Mouse (Mus musculus): Measurements from ENCODE around the gene Cers3. TPM values are rescaled to one million over a fixed set of nuclear protein-coding genes. Genes with fewer than 3 reads are reported as not detected.

Cers3 gene
- total RNA-seq (2021): 0.11 and 0.15 TPM in 2 replicates
- long read RNA-seq, experiment 1: 0 reads
- long read RNA-seq, experiment 2: 0 reads

DNA sequence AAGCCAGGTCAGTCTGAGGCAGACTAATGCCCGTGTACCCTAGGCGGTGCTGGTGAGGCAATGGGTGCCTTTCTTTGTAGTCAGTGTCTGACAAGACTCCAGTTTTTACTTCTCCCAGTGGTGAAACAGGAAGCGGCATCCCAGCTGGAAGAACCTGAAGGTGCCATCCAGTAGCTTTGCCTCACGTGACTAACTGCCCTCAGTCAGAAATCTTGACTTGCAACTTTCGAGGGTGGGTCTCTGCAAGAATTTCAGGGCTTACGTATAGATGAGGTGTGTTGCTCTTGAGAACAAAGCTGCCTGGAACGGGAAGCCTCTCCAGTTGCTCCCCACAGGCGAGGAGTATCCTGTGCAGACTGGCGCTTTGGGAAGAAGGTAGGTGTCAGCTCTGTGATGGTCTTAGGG, at the start of gene Cers3:
Gene Cers3, plus strand, starts transcription at position 128 of the 405 bp plus-strand sequence.
- no peak for DNase-seq

DNA sequence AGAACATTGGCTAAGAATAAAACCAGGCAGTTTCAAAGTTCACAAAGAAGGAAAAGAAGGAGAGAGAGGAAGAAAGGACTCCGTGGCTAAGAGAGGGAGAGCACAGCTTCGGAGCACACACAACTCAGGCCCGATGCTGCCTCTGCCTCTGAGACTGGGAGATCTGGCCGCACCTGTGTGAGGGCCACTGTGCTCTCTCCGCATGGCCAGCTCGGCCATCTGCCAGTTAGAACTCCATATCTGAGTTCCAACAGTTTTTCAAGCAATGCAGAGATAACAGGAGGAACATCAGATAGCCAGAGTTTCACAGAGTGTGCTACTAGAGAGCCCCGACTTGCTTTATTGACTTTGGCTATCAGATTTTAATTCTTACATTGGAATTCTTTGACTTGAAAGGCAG, 48.8 kb upstream of the Cers3 start:
- no peak for DNase-seq

DNA sequence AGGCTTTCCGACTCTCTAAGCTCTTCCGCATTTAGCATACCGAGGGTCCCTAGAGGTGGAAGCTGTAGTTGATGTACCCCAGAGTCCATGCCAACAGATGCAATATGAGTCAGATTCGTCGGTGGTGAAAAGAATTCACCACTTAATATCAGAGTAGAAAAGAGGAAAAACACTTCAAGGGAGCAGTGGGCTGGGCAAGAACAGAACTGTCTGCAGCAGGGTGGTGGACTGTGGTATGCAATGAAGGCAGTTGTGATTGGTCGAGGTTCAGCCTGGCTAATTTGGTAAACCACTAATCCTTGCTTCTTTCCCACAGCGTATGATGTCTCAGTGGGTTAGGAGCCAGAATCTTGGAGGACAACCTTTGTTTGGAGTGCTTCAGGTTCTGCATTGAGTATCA, 40.6 kb upstream of the Cers3 start:
- no peak for DNase-seq

DNA sequence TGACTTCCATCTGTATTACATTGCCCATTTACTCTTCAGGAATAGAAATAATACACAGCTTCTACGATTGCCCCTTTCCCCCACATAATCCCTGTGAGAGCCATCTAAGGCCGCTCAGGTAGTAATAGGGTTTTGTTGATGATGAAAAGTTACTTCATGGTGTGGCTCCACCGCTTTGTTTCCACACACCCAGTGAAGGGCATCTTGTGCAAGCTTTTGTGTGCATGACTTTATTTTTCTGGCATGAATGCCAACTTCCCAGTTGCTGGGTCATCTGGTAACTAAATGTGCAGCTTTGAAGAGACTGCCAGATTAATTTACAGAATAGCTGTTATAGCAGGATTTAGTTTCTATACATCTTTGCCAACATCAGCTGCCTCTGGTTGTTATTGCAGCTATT, 38.7 kb upstream of the Cers3 start:
- peak; percentile 43 for DNase-seq

DNA sequence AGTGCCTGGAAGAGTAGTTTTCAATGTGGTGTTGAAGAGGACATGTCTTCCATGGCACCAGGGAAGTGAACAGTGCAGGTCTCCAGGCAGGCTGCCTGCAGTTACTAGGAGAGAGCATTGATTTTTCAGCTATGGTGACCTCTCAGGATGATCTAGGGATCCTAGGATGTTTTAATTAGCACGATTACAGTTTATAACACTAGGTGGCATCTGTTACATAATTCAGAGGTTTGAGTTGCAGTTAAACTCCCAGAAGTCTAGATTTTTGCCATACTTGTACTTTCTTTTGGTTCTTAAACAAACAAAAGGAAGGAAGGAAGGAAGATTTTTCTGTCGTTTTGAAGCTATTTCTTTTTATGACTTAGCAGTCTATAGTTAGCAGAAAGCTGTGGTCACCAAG, 32.1 kb upstream of the Cers3 start:
- no peak for DNase-seq

DNA sequence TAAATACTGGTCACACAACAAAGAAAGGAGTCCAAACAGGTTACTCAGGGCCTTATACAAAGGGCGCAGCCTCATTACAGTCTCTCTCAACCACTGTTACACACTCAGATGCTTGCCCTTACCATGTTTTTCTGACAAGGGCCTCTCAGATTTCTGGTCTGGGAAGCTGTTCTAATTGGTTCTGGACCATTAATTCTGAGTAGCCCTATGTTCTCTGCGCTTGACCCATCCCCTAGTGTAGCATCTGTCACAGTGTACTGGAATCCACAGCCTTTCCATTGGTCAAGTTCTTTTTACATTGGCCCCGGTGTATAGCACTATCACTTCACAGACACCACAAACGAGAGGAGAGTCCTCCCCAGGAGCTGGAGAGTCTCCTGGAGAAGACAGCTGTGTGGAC, 18.8 kb upstream of the Cers3 start:
- no peak for DNase-seq

DNA sequence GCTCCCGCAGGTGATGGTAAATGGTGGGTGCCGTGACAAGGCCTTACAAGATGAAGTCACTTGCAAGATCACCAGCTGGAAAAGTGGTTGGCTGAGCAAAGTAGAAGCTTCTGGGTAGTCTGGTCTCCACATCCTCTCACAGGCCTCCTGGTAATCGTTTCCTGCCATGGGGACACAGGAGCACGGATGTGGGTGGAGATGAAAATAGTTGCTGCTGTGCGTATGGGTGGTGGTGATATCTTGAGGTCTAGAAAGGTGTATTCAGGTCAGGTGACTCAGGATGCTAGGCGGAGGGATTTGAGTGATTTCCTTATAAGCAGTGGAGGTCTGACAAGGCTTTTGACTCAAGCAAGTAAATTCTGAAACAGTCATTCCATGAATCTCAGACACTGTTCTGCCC, 18.4 kb upstream of the Cers3 start:
- no peak for DNase-seq

DNA sequence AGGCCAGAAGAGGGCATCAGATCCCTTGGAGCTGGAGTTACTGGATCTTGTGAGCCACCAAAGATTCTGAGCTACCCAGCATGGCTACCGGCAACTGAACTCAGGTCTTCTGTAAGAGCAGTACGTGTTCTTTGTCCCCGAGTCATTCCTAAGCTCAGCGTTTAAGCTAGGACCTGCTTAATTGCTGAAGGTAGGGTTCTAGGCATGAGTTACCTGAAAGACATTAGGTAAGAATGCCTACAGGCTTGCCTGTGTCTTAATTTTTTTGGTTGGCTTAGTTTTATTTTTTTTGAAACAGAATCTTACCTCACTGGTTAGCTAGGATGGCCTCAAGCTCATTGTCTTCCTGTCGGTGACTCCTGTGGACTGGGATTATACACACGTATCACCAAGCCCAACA, 15.2 kb upstream of the Cers3 start:
- no peak for DNase-seq

DNA sequence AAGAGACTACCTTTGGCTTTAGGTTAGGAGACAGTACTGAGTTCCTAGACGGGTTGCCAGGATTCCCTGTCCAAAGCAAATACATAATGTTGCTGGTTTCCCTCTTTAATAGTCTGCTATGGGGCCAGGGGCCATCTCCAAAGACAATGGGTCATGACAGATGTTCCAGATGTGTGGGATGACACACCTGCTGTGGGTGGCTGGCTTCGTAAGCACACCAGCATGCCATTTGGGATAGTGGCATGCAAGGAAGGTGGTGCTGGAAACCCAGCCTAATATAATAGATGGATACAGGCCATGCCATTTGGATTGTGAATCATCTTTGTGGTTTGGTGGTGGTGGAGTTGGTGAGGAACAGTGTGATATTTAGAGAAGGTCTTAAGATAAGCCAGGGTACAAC, 14.1 kb upstream of the Cers3 start:
- no peak for DNase-seq

DNA sequence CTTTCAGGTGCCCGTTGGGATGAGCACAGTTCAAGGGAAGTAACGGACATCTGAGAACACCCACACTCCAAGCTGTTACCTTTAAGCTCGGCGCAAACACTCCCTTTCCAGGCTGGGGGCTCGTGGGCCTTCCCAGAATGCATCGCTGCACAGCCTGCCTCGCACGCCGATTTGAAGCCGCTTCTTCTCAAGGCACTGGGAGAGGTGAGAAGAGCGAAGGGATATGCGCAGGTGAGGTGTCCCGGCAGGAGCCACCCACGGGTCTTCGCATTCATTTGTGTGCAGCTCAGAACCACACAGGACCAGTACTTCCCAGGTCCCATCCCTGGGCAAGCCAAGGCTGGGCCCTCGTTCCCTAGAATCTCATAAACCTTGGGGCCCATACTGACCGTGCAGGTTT, 9.9 kb upstream of the Cers3 start:
- no peak for DNase-seq

DNA sequence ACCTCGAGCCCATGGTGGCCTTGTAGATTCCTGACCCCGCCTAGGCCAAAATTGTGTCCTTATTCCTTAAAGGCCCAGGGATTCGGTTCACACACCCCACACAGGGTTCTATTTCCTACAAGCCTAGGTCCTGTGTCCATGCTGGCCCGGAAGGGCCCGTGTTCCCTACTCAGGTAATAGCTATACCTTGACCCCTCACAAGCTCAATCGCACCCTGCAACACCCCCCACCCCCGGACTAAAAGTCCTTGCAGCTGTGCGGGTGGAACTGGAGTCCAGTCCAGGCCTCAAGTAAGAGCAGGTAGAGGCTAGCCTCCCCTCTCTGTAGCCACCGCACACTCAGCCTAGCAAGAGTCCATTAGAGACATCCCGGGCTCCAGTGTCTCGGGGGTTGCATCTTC, 9.4 kb upstream of the Cers3 start:
- no peak for DNase-seq

DNA sequence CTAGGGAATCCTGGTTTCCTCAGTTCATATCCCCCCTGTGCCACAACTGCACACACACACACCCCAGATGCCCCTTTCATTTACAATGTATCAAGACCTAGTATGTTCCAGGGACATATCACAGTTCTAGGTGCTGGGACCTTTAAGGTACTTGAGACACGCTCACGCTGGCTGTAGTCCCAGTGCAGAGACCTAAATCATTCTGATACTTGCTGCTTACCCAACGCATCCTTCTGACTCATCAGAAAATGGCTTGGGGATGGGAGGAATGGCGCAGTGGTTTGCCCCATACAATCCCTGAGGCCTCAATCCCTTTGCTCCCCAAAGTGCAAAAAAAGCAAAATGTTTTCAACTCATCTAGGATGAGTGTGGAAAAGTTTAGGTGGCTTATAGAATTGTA, 8.8 kb upstream of the Cers3 start:
- DNase-seq: peak; percentile 33

DNA sequence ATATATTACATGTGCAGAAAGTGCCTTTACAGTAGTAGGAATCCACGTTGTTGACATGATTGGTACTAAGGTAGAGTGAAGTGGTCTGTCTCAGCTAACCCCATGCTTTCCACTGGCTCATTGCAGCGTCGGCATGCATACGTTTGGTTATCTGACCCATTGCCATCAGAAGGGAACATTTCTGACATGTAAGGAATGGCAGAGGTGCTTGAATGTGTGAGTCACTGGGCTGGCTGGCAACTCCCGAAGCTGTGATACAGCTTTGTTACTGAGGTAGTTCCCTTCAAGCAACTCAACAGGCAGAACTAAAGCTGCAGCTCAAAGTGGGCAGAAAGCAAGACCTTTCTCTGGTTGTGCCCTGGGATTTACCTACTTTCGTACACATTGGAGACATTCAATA, 8.3 kb upstream of the Cers3 start:
- no peak for DNase-seq

DNA sequence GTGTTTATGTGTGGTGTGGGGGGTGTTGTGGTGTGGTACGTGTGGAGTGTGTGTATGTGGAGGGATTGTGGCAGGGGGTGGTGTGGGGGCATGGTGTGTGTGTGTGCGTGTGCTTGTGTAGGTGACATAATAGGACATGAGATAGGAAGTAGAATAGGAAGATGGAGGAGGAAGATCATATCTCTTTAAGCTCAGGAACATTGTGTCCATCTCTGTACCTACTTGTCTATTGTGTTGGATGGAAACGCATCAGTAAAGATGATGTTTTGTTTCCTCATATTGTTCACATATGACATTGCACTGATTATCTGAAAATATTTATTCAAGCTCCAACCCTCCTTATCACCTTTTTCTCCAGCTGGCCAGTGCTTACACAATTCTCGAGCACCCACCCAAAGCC, 5.9 kb upstream of the Cers3 start:
- no peak for DNase-seq

DNA sequence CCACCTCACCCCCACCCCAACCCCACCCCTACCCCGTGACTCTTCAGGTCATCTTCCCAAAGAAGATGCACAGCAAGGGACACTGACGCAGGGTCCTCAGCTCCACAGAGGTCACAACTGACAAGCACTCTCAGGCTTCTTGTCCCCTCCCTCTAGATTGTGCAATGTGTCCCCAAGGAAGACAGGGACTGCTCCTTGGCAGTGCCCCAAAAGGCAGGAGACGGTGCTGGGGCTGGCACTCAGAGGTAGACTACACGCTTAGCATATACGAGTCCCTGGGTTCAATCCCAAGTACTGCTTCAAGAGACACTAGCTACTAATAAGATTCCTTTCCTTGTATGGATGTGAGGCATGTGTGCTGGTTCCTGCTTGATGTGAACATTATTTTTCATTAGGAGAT, 2.3 kb upstream of the Cers3 start:
- DNase-seq: no peak

DNA sequence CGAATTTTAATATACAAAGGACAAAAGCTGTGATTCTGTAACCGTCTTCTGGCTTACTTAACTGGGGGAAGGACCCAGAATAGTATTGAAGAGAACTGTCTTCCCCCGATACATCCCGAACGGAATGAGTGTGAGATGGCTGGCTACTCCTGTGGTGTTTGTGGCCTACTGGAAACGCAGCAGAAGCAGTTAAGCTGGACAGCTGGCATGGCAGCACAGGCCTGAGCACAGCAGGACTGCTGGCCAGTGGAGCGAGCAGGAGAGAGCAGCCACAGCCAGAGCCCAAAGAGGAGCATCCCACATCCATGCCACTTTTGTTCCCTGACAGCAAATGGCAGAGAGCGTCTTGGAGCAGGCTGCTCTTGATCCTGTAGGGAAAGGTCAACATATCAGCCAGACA, 1.9 kb upstream of the Cers3 start:
- no peak for DNase-seq

DNA sequence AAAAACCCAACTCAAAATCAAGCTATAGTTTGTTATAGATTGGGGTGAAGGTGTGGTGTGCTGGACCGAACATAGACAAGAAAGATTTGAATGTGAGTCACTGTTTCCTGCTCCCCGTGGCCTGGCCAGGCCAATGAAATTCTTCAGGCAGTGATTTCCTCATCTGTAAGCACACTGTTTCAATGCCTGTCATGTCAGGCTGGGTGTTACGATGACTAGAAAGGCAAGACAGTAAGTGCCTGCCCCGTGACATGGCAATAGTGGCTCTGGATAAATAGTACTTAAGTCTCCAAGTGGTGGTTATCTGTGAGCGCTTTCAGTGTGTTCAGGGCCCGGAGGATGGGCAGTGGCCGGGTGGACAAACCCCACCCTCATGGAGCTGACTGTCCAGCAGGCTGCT, 3.7 kb downstream of the Cers3 start:
- DNase-seq: no peak

DNA sequence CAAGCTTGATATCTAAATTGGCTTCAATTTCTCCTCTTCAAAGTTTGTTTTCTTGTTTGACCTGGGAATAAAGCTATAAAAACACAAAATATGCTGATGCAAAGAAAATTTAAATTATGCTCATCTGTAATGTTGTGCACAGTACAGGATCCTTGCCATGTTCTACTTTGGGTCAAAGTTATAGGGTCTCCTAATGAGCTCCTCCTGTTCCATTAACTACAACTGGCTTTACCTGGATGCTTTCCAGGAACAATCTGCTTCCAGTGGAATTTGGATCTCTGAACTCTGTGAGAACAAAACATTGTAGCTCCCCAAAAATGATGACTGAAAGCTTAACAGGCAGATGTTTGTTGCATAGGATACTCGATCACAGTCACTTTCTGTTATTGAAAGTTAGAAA, 6.7 kb downstream of the Cers3 start:
- no peak for DNase-seq

DNA sequence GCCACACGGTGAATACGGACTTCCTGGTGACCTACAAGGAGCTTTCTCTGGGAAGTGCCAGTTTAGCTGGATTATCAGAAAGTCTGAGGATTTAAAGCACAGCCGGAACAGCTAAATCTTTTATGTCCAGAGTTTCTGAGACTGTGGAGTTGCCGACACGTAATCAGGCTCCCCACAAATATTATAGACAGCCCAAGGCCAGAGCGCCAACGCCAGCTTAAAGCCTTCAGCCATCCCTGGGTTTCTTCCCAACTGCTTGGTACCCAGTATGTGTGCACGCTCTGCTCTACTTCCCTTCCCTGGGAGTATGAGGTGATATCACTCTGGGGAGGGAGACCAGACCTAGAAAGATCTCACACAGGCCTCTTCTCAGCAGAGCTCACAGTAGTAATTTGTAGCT, 10.5 kb downstream of the Cers3 start:
- peak; percentile 60 for DNase-seq

DNA sequence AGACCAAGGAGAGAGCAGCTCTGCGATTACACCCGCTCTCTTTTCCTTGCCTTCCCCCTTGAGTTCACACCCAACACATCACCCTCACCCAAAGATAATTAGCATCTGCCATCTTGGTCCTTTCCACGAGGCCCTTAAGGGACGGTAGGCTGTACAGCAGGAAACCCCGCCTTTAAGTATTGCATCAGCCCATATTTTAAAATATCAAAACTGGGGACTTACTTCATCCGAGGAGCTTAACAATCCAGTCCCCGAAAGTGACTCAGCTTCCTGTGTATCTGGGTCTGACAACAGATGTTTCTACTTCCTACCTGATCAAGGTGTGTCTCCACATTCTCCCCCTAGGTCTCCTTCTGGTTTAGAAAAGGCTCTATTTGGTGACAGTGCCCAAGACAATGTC, 12.3 kb downstream of the Cers3 start:
- no peak for DNase-seq

DNA sequence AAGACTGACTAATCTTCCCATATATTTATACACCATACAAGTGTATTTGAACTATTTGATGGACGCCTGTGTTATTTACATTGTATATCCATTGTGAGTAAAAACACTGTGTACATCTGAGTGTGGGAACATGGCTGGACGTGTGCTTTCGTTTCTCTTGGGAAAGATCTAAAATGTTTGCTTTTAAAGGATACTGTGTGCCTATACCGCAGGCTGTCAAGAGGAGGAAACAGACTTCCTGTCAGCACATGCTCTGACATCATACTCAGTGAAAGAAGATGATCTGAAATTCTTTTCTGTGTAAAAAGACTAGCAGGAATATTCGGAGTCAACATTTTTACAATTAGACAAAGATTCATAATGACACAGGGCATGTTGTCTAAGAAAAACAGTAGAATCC, 26.6 kb downstream of the Cers3 start:
- no peak for DNase-seq

DNA sequence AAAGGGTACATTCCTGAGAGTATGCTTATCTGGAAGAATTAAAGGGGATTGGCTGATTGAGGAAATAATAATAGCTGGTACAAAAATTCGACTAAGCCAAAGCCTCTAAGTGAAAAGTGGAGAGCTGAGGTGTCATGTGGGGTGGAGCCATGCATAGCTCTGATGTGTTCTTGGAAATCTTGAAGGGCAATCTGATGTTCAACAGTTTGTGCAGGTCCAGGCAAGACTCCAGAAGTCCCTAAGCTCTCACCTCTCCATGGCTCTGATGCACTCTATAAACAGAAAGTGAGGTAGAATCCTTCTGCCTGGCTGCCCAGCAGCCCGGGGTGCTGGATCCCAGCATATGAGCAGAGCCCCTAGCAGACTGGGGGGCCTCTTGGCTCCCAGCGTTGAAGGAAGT, 27.4 kb downstream of the Cers3 start:
- no peak for DNase-seq

DNA sequence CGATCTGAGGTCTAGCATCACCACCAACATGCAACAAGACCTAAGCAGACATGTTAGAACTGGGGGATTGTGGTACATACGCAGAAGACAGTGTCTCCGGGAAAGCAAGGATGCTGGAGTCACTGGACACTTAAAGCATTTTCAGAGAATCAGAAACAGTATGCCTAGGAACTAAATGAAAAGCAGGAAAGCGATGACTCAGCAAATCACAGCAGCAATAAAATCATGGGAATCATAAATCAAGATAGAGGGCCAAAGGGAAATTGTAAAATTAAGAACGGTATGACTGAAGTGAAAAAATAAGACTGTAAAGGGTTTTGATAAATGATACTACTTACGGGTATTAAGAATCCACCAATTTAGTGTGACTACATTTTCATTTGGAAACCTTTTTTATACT, 27.9 kb downstream of the Cers3 start:
- no peak for DNase-seq

DNA sequence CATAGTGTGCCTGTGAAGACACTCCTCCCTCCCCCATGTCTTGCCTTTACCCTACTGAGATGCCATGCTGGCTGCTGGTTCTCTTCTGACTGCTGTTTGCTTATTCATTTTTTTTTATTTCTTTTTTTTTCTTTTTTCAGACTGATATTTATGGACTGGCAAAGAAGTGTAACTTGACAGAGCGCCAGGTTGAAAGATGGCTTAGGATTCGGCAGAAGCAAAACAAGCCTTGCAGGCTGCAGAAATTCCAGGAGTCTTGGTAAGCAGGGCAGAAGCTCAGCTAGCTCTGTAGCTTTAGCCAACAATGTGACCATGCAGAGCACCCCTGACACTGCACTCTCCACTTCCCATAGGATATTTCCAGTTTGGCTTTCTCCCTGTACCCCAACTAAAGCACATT, 36.1 kb downstream of the Cers3 start:
- peak; percentile 18 for DNase-seq
